Mouse (Mus musculus) thymus, postnatal 36 days (tissue): Measurements from ENCODE around the gene Ddx52.

Source experiments
- DNase-seq, 2 experiments: peaks; one replicate each; pipeline ENCODE4 v3.0.0; 2022; ENCODE audit warnings: mixed read lengths in 2 of 2

Ddx52 gene

GRCm38 (mm10) chr11:83941950-83942840 lies at the start of gene Ddx52:
Ddx52 (plus strand) TSS chr11:83942062.
- peak; percentile 82 to 84 for DNase-seq

- no peak for DNase-seq
Observed at GRCm38 (mm10) chr11:83893325-83893724, 48.5 kb upstream of the Ddx52 start.

GRCm38 (mm10) chr11:83896430-83897410 lies 45.1 kb upstream of the Ddx52 start:
- DNase-seq: no peak

DNA sequence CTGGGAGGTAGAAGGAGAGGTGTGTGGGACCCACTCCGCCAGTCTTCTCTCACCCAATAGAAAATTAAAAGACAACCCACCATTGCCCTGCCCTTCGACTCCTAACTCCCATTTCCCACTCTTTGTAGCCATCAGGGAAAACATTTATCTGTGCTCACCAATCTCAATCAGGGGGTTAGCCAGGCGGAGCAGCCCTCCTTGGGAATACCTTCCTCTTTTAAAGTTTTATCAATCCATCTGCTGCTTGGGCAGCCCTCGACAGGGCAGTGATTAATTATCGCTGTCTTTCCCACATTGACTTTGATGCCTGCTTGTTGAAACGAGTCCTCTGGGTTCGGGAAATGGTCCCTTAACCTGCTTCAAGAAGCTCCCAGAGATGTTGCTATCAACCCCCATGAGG lies 44.3 kb upstream of the Ddx52 start:
- no peak for DNase-seq

DNA sequence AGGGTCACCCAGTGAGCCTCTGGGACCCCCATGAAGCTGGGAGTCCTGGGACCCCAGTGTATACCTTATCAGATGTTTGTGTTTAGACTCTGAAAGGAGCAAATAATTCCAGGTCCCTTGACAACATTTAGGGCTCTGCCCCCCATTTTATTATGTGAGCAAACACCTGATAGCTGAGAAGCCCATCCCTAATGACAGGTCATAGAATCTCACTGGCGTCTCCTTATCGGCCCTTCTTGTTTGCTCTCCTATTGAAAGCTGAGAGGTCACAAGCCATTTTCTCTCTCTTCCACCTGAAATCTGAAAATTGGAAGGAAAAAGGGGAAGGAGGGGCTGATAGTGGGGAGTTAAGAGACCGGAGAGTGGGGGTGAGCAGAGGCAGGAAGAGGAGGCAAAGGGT lies 39.0 kb upstream of the Ddx52 start:
- DNase-seq: no peak

GRCm38 (mm10) chr11:83905756-83906155 lies 36.1 kb upstream of the Ddx52 start:
- no peak for DNase-seq

- DNase-seq: no peak
Observed at GRCm38 (mm10) chr11:83908376-83908775, 33.5 kb upstream of the Ddx52 start.

- DNase-seq: no peak
Observed at GRCm38 (mm10) chr11:83913824-83914311, 28.0 kb upstream of the Ddx52 start.

DNA sequence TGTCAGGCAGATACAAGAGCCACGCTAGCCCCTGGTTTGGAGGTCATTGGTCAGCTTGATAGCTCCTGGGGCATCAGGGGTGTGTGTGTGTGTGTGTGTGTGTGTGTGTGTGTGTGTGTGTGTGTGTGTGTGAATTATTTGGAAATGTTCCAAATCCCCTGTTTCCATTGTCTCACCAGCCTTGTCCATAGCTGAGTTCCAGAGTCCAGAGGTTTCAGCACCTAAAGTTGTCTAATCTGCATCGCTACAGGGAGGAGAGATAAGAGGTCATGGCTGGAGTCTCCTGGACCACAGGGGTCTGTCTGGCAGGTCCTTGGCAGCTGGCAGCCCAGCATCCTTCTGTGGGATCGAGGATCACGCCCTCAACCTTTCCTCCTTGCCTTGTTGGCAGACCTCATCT lies 27.4 kb upstream of the Ddx52 start:
- DNase-seq: no peak

- no peak for DNase-seq
Observed at GRCm38 (mm10) chr11:83922600-83922999, 19.3 kb upstream of the Ddx52 start.

DNA sequence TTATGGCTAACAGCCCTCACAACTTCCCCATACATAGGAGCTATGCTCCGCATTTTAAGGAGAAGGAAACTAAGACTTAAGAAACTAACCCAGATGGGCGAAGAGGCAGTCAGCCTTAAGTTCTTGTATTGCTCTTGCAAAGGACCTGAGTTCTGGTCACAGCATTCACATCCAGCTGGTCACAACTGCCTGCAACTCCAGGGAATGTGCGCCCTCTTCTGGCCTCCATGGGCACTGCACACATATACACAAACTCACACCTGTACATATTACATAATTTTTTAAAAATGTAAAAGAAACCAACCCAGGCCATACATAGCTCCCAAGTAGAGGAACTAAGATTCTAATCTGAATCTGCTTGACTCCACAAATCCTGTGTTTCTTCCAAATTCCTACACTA lies 14.8 kb upstream of the Ddx52 start:
- peak; percentile 11 to 17 for DNase-seq

DNA sequence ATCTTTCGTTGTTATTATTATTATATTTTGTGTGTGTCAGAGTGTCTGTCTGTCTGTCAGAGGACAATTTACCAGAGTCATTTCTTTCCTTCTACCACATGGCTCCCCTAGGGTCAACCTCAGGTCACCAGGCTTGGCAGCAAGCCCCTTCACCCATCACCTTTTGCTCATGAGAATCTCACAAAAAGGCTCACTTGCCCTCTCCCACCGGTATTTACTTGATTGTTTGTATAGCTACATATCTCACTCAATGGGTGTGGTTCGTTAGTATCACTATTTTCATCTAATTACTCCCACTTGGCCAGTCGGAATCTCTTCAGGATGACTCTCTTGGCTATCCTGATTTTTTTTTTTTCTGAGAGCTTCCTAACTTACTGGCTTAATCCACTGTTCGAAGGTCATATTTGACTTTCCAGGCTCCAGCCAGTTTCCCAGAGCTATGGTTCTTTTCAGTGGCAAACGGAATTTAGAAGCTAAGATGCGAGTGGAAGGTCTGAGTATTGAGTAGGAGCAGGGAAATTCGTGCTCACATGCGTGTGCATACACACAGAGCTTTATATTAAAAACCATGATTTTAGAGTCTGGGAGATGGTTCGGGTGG lies 9.3 kb upstream of the Ddx52 start:
- DNase-seq: no peak

DNA sequence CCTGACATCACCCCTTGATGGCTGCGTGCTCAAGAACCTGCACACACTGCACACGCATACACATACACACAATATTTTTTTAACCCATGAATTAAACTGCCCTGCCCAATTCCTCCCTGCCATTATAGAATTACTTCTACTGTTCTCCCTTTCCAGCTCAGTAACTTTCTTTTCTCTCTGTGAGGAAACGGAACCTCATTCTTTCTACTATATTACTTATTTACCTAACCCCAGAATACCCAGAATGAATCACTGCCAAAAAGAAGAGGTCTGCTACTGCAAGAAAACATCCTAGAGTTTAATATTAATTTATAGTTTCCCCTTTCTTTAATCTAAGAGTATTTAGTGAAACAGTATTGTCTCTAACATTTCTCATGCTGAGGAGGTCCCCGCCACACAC lies 8.5 kb upstream of the Ddx52 start:
- DNase-seq: no peak

DNA sequence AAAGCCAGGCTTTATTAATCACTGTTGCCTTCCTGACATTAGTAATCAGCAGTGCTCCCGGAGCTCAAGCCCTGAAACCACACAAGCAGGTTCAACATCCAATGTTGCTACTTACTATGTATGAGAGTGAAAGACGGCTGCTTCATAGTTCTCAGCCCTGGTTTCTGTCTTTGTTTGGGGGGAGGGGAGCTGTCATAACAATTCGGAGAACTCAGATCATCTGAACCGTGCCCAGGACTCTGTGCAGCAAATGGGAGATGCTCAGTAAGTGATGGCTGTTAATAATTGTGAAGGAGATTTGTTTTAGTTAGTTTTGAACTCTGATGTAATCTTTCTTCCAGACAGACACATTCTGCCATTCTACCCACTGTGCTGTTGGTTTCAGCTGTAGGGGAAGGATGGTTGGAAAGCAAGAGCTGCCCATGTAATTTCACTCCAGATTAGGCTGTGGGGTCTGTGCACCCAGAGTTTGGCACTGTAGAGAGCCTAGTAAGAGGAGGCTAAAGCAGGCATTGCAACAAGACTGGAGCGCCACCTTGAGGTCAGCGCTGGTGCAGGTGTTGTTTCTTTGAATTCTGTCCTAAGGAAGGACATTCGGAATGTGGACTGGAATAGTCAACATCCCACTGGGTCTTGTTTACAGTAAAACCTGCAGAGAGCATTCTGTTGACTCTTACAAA lies 5.7 kb upstream of the Ddx52 start:
- peak; percentile 40 to 59 for DNase-seq

GRCm38 (mm10) chr11:83938556-83938955 lies 3.3 kb upstream of the Ddx52 start:
- DNase-seq: no peak

DNA sequence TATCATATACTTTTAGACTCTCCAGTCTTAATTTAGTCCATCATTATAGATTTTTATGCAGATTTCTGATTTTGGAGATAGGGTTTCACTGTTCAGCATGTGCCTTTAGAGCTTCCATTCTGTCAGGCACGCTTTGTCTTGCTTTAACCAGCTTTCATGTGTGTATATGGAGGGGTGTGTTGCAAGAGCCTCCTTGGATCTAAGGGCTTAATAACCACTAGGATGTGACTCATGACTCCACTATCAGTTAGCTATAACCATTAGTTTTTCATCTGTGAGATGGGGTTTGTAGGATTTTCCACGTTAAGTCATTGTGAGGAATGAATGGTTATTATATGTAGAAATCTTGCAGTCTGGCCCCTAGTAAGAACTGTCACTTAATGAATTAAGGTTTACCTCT lies 15.0 kb downstream of the Ddx52 start:
- DNase-seq: no peak

DNA sequence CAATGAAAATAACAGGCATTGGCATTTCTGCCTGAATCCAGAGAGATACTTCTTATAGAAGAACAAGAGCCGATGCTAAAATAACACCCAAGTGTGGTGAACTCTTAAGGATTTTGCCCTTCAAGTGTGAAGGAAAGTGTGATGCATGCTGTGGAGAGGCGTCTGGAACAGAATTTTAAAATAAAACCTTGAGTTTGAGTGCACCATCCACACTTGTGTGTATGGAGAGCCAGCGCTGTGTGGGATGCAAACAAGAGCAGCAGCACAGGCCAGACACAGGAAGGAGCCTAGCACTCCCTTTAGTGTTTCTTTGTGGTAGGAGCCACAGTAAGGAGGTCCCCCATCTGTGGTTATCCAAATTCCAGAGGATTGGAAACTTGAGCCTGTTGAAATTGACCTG lies 20.1 kb downstream of the Ddx52 start:
- DNase-seq: no peak

GRCm38 (mm10) chr11:83963991-83964921 lies 22.4 kb downstream of the Ddx52 start, which contains the start of gene Synrg:
Synrg (plus strand) TSS chr11:83964428.
- DNase-seq: peak; percentile 94 to 96

DNA sequence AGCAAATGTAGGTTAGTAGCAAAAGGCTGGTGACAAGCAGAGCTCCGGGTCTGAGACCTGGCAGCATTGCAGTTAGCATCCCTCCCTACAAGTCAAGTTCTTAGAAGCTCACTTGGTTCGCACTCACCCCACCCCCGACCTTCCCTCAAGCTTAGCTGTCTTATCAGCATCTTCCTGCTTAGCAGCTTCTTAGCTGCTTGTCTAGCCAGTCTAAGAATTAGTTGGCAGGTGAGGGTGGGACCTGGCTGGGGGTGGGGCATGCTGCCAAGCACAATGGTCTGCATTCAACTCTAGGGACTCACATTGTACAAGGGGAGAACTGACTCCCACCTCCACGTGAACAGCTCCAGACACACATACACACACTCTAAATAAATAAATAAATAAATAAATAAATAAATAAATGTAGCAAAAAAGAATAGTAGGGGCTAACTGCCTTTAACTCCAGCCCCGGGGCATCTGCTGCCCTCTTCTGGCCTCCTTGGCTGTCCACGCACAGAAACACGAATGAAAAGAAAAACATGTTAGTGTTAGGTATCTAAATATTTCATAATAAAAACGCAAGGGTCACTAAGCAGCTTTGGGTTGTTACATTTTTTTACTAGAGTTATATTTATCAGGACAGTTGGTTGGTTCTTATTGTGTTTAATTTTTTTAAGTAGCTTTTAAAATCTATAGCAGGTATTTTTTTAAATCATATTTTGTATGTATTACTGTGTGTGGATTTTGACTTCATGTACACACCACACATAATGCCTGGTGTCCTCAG lies 25.8 kb downstream of the Ddx52 start:
- DNase-seq: peak; percentile 7 to 19

DNA sequence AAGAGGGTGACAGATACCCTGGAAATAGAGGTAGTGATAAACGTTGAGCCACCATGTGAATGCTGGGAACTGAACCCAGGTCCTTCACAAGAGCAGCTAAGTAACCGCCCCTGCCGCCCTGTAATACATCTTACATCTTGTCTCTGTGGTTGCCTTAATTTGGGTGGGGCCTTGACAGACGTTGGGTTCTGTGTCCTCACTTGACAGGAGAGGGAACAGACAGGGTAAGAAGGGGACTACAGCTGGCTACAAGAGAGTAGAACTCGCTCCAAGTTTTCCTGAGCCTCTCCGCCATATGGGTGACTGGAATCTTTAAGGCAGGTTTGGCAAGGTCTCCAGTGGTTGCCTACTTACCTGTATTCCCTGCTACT lies 26.3 kb downstream of the Ddx52 start:
- no peak for DNase-seq
